Mouse (Mus musculus) hindbrain, embryonic 12.5 days (tissue): ENCODE measurements around the gene Nanos2. TPM values are rescaled to one million over a fixed set of nuclear protein-coding genes. Genes with fewer than 3 reads are reported as not detected.

Experiments used
- ATAC-seq: fragments of 200-750 bp; cut with Nextera tagmentation; 2 replicates; pipeline ENCODE4 v1.8.0; 2017; ENCODE audit warnings: moderate TSS enrichment; ENCODE audit not compliant: low FRiP score
- H3K27ac ChIP-seq: fragments of 300-500 bp; sonication (generic); 2 replicates; pipeline ENCODE4 v1.5.1; 2016; ENCODE audit warnings: mild to moderate bottlenecking
- H3K27me3 ChIP-seq: fragments of 300-500 bp; sonication (generic); 2 replicates; pipeline ENCODE4 v1.6.1; 2016; ENCODE audit warnings: mild to moderate bottlenecking
- H3K36me3 ChIP-seq: fragments of 300-500 bp; sonication (generic); 2 replicates; pipeline ENCODE4 v1.6.1; 2016; ENCODE audit warnings: mild to moderate bottlenecking
- H3K4me1 ChIP-seq: fragments of 300-500 bp; sonication (generic); 2 replicates; pipeline ENCODE4 v1.6.1; 2016
- H3K4me2 ChIP-seq: fragments of 300-500 bp; sonication (generic); replicated peaks from 2 replicates; pipeline ENCODE4 v1.6.1; 2016; ENCODE audit warnings: mild to moderate bottlenecking
- H3K4me3 ChIP-seq: fragments of 300-500 bp; sonication (generic); 2 replicates; pipeline ENCODE4 v1.5.1; 2016; ENCODE audit warnings: mild to moderate bottlenecking
- H3K9ac ChIP-seq: fragments of 300-500 bp; sonication (generic); 2 replicates; pipeline ENCODE4 v1.6.1; 2016; ENCODE audit warnings: mild to moderate bottlenecking, moderate library complexity
- H3K9me3 ChIP-seq: fragments of 300-500 bp; sonication (generic); replicated peaks from 2 replicates; pipeline ENCODE4 v1.6.1; 2016; ENCODE audit warnings: mild to moderate bottlenecking
- WGBS: fragments of 180-500 bp; shearing (Covaris S2); methylation state at CpG from one replicate; pipeline ENCODE4 v1.1.7; 2016; 5-methylcytosine and 5-hydroxymethylcytosine counted together
- polyA plus RNA-seq: library from polyadenylated mRNA; unstranded; fragments of >200 nt; fragmentation: Nextera tagmentation; extraction: Ambion mirVana; gene quantifications from 2 replicates; pipeline ENCODE4 v1.2.1, GENCODE M21; 2016

Gene Nanos2
- polyA plus RNA-seq = 0.29 and 0.37 TPM in 2 replicates

- Histone ChIP-seq H3K36me3 (no peaks in the 10 kb centered on the region), H3K4me2 (no peak within 1 kb of the TSS), H3K27me3 (peaks cover 7% of the 10 kb centered on the region), H3K9ac (no peak within 1 kb of the TSS), H3K4me3 (no peak within 1 kb of the TSS), H3K27ac (no peak within 1 kb of the TSS), H3K9me3 (no peaks in the 10 kb centered on the region), H3K4me1 (peaks cover 15% of the 10 kb centered on the region)
- ATAC-seq = no peak
- WGBS = 83% methylated on average over 2 of the region's 2 CpGs
These were observed at the start of gene Nanos2 for GRCm38 (mm10) chr7:18987100-18987499. Gene Nanos2, plus strand, starts transcription at chr7:18987400.

- 8% methylated on average over 1 of the region's 1 CpGs for WGBS
- H3K4me3 ChIP-seq = peak overlapping the region; percentile 5; the same call in 1 of the 2 replicates
These were observed 44.8 kb upstream of the Nanos2 start for GRCm38 (mm10) chr7:18942376-18942775.

GRCm38 (mm10) chr7:18942815-18943214 lies 44.4 kb upstream of the Nanos2 start:
- Histone ChIP-seq H3K4me2 (peak overlapping the region; percentile 45), H3K27ac (peak overlapping the region; percentile 90), H3K27me3 (no peaks in the 10 kb centered on the region), H3K36me3 (peaks cover 30% of the 10 kb centered on the region), H3K9me3 (no peaks in the 10 kb centered on the region), H3K4me1 (peaks cover 60% of the 10 kb centered on the region), H3K4me3 (no peak overlapping the region), H3K9ac (no peak overlapping the region)
- 33% methylated on average over 9 of the region's 9 CpGs for WGBS
- peak; percentile 74 for ATAC-seq

More at GRCm38 (mm10) chr7:18942376-18942775, 44.8 kb upstream of the Nanos2 start:
- Histone ChIP-seq H3K27ac (peak overlapping the region; percentile 90), H3K27me3 (no peaks in the 10 kb centered on the region), H3K9me3 (no peaks in the 10 kb centered on the region), H3K4me1 (peaks cover 59% of the 10 kb centered on the region), H3K4me2 (peak overlapping the region; percentile 45), H3K9ac (no peak overlapping the region; the same call in 1 of the 2 replicates), H3K36me3 (peaks cover 28% of the 10 kb centered on the region)
- ATAC-seq = peak; percentile 91

- no peak overlapping the region for H3K4me2 ChIP-seq
These were observed 39.0 kb upstream of the Nanos2 start for GRCm38 (mm10) chr7:18948151-18948550.

GRCm38 (mm10) chr7:18949781-18950522 lies 37.2 kb upstream of the Nanos2 start:
- ATAC-seq = peak; percentile 96
- Histone ChIP-seq H3K4me3 (no peak overlapping the region), H3K27ac (peak overlapping the region; percentile 91), H3K36me3 (peaks cover 43% of the 10 kb centered on the region), H3K9me3 (no peaks in the 10 kb centered on the region), H3K4me1 (peaks cover 46% of the 10 kb centered on the region), H3K9ac (no peak overlapping the region), H3K27me3 (no peaks in the 10 kb centered on the region), H3K4me2 (peak overlapping the region; percentile 39)
- 22% methylated on average over 12 of the region's 12 CpGs for WGBS

More at GRCm38 (mm10) chr7:18948151-18948550, 39.0 kb upstream of the Nanos2 start:
- peaks cover 62% of the 10 kb centered on the region for H3K4me1 ChIP-seq
- H3K9me3 ChIP-seq = no peaks in the 10 kb centered on the region
- H3K27ac ChIP-seq = peak overlapping the region; percentile 91
- no peaks in the 10 kb centered on the region for H3K27me3 ChIP-seq
- WGBS = 37% methylated on average over 6 of the region's 6 CpGs
- no peak overlapping the region for H3K4me3 ChIP-seq
- H3K36me3 ChIP-seq = peaks cover 41% of the 10 kb centered on the region
- peak overlapping the region; percentile 27; the same call in 1 of the 2 replicates for H3K9ac ChIP-seq
- no peak for ATAC-seq

GRCm38 (mm10) chr7:18950523-18951315 lies 36.5 kb upstream of the Nanos2 start:
- WGBS = 19% methylated on average over 18 of the region's 18 CpGs
- peak overlapping the region; percentile 39 for H3K4me2 ChIP-seq
- H3K4me1 ChIP-seq = peaks cover 46% of the 10 kb centered on the region
- no peaks in the 10 kb centered on the region for H3K27me3 ChIP-seq
- H3K9me3 ChIP-seq = no peaks in the 10 kb centered on the region
- peak overlapping the region; percentile 15; the same call in 1 of the 2 replicates for H3K9ac ChIP-seq
- H3K36me3 ChIP-seq = peaks cover 36% of the 10 kb centered on the region
- no peak overlapping the region for H3K4me3 ChIP-seq
- H3K27ac ChIP-seq = peak overlapping the region; percentile 91
- ATAC-seq = peak; percentile 5; the same call in 1 of the 2 replicates

GRCm38 (mm10) chr7:18951397-18951796 lies 35.8 kb upstream of the Nanos2 start:
- Histone ChIP-seq H3K9me3 (no peaks in the 10 kb centered on the region), H3K27ac (peak overlapping the region; percentile 91; the same call in 1 of the 2 replicates), H3K9ac (peak overlapping the region; percentile 15; the same call in 1 of the 2 replicates), H3K4me3 (no peak overlapping the region), H3K4me2 (peak overlapping the region; percentile 39), H3K27me3 (0 out of 2 replicates have a peak, but pooled peaks cover 5% of the 10 kb centered on the region), H3K36me3 (peaks cover 34% of the 10 kb centered on the region), H3K4me1 (peaks cover 50% of the 10 kb centered on the region)
- ATAC-seq = no peak
- 19% methylated on average over 15 of the region's 15 CpGs for WGBS

GRCm38 (mm10) chr7:18957569-18958383 lies 29.4 kb upstream of the Nanos2 start:
- peaks cover 18% of the 10 kb centered on the region for H3K27me3 ChIP-seq
- peak overlapping the region; percentile 71 for H3K4me2 ChIP-seq
- H3K9ac ChIP-seq = peak overlapping the region; percentile 58
- H3K4me1 ChIP-seq = peaks cover 59% of the 10 kb centered on the region
- H3K4me3 ChIP-seq = peak overlapping the region; percentile 42
- H3K36me3 ChIP-seq = peaks cover 12% of the 10 kb centered on the region; the same call in 1 of the 2 replicates
- H3K9me3 ChIP-seq = no peaks in the 10 kb centered on the region
- H3K27ac ChIP-seq = peak overlapping the region; percentile 76
- peak; percentile 46 for ATAC-seq
- under 1% methylated on average over 70 of the region's 107 CpGs for WGBS

- peak overlapping the region; percentile 76 for H3K27ac ChIP-seq
- peak overlapping the region; percentile 71 for H3K4me2 ChIP-seq
- H3K36me3 ChIP-seq = peaks cover 6% of the 10 kb centered on the region; the same call in 1 of the 2 replicates
- peak overlapping the region; percentile 42 for H3K4me3 ChIP-seq
- ATAC-seq = no peak
- WGBS = 2% methylated on average over 21 of the region's 21 CpGs
- H3K9me3 ChIP-seq = no peaks in the 10 kb centered on the region
- H3K4me1 ChIP-seq = peaks cover 65% of the 10 kb centered on the region
- H3K9ac ChIP-seq = peak overlapping the region; percentile 58
- peaks cover 24% of the 10 kb centered on the region for H3K27me3 ChIP-seq
These were observed 28.8 kb upstream of the Nanos2 start for GRCm38 (mm10) chr7:18958384-18958766.

- ATAC-seq = no peak
- Histone ChIP-seq H3K27ac (peak overlapping the region; percentile 23; the same call in 1 of the 2 replicates), H3K4me1 (peaks cover 76% of the 10 kb centered on the region)
These were observed 27.8 kb upstream of the Nanos2 start for GRCm38 (mm10) chr7:18959446-18959845.

GRCm38 (mm10) chr7:18962171-18962792 lies 24.9 kb upstream of the Nanos2 start:
- no peak for ATAC-seq
- Histone ChIP-seq H3K36me3 (no peaks in the 10 kb centered on the region), H3K27ac (peak overlapping the region; percentile 52; the same call in 1 of the 2 replicates), H3K4me3 (peak overlapping the region; percentile 27), H3K9me3 (no peaks in the 10 kb centered on the region), H3K4me1 (peaks cover 69% of the 10 kb centered on the region), H3K27me3 (peaks cover 28% of the 10 kb centered on the region), H3K4me2 (peak overlapping the region; percentile 51), H3K9ac (peak overlapping the region; percentile 54)
- 2% methylated on average over 17 of the region's 17 CpGs for WGBS

More at GRCm38 (mm10) chr7:18959446-18959845, 27.8 kb upstream of the Nanos2 start:
- H3K9me3 ChIP-seq = no peaks in the 10 kb centered on the region
- peaks cover 29% of the 10 kb centered on the region for H3K27me3 ChIP-seq
- 63% methylated on average over 8 of the region's 8 CpGs for WGBS
- no peak overlapping the region for H3K4me3 ChIP-seq
- H3K4me2 ChIP-seq = no peak overlapping the region
- no peaks in the 10 kb centered on the region for H3K36me3 ChIP-seq
- no peak overlapping the region for H3K9ac ChIP-seq
